Mouse (Mus musculus): Measurements from ENCODE around the gene Ascc1. TPM values are rescaled to one million over a fixed set of nuclear protein-coding genes. Genes with fewer than 3 reads are reported as not detected.

The Ascc1 gene
- polyA plus RNA-seq, 1 experiment from 2014 or later, result 44.1 TPM

GRCm38 (mm10) chr10:59965362-59965695 lies 37.3 kb upstream of the Ascc1 start:
- H3K4me1 ChIP-seq (ENCODE audit: control insufficient read depth, insufficient read depth, low read length), result peaks cover 40% of the 10 kb centered on the region
- ATAC-seq (replicated peaks; ENCODE audit: extremely low read depth, insufficient read depth, low FRiP score), result no peak
- H3K9ac ChIP-seq (ENCODE audit: low read length), result peak overlapping the region; percentile 61
- WGBS, result 20% methylated on average over 9 of the region's 9 CpGs
- peak overlapping the region; percentile 57 for H3K4me2 ChIP-seq (ENCODE audit: low read depth, low read length)
- no peak overlapping the region for H3K4me3 ChIP-seq (ENCODE audit: low read length)
- no peaks in the 10 kb centered on the region for H3K27me3 ChIP-seq (ENCODE audit: control insufficient read depth, insufficient read depth, low read length)
- no peaks in the 10 kb centered on the region for H3K9me3 ChIP-seq (replicated peaks; ENCODE audit: control insufficient read depth, low read length)
- peak overlapping the region; percentile 89 for H3K27ac ChIP-seq (ENCODE audit: low read length)
- no peaks in the 10 kb centered on the region for H3K36me3 ChIP-seq (ENCODE audit: control insufficient read depth, insufficient read depth)

DNA sequence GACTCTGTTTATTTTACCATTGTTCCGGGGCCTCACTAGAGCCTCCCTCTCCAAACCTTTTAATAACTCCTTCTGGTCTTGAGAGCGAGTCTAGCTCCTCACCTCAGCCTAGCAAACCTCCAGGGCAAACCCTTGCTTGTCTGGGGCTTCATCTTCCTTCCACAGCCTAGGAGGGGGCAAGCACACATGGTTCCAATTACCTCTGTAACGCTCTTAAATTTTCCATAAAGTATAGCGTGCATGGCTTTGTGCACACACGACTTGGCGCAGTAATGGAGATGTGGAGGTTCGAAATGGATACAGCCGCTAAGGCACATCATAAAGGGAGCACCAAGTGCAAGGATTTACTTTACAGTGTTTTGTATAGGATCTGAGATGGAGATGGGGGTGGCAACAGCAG lies 36.8 kb upstream of the Ascc1 start:
- H3K27ac ChIP-seq (ENCODE audit: low read length), result peak overlapping the region; percentile 89
- WGBS, result 81% methylated on average over 8 of the region's 8 CpGs
- no peaks in the 10 kb centered on the region for H3K9me3 ChIP-seq (replicated peaks; ENCODE audit: control insufficient read depth, low read length)
- no peak for ATAC-seq (replicated peaks; ENCODE audit: extremely low read depth, insufficient read depth, low FRiP score)
- peak overlapping the region; percentile 61 for H3K9ac ChIP-seq (ENCODE audit: low read length)
- no peak overlapping the region for H3K4me3 ChIP-seq (ENCODE audit: low read length)
- no peaks in the 10 kb centered on the region for H3K36me3 ChIP-seq (ENCODE audit: control insufficient read depth, insufficient read depth)
- no peaks in the 10 kb centered on the region for H3K27me3 ChIP-seq (ENCODE audit: control insufficient read depth, insufficient read depth, low read length)
- H3K4me2 ChIP-seq (ENCODE audit: low read depth, low read length), result no peak overlapping the region
- peaks cover 45% of the 10 kb centered on the region for H3K4me1 ChIP-seq (ENCODE audit: control insufficient read depth, insufficient read depth, low read length)

DNA sequence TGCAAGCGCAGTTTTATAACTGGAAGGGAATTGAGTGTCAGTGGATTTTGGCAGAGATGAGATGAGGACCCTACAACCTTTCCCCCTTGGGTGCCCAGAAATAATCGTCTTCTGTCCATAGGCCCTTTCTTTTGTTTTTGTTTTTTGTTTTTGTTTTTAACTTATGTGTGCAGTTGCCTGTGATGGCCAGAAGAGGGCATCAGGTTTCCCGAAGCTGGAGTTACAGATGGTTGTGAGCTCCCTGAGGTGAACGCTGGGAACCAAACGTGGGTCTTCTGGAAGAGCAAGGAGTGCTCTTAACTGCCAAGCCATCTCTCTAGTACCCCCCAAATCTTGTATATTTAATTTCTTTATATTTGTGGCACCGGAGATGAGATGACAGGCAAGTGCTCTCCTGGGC lies 35.9 kb upstream of the Ascc1 start:
- Histone ChIP-seq H3K36me3 (ENCODE audit: control insufficient read depth, insufficient read depth) (no peaks in the 10 kb centered on the region), H3K9me3 (replicated peaks; ENCODE audit: control insufficient read depth, low read length) (no peaks in the 10 kb centered on the region), H3K27me3 (ENCODE audit: control insufficient read depth, insufficient read depth, low read length) (no peaks in the 10 kb centered on the region), H3K4me1 (ENCODE audit: control insufficient read depth, insufficient read depth, low read length) (peaks cover 51% of the 10 kb centered on the region), H3K27ac (ENCODE audit: low read length) (no peak overlapping the region), H3K4me3 (ENCODE audit: low read length) (no peak overlapping the region), H3K4me2 (ENCODE audit: low read depth, low read length) (no peak overlapping the region), H3K9ac (ENCODE audit: low read length) (no peak overlapping the region)
- 90% methylated on average over 6 of the region's 6 CpGs for WGBS
- ATAC-seq (replicated peaks; ENCODE audit: extremely low read depth, insufficient read depth, low FRiP score), result no peak

DNA sequence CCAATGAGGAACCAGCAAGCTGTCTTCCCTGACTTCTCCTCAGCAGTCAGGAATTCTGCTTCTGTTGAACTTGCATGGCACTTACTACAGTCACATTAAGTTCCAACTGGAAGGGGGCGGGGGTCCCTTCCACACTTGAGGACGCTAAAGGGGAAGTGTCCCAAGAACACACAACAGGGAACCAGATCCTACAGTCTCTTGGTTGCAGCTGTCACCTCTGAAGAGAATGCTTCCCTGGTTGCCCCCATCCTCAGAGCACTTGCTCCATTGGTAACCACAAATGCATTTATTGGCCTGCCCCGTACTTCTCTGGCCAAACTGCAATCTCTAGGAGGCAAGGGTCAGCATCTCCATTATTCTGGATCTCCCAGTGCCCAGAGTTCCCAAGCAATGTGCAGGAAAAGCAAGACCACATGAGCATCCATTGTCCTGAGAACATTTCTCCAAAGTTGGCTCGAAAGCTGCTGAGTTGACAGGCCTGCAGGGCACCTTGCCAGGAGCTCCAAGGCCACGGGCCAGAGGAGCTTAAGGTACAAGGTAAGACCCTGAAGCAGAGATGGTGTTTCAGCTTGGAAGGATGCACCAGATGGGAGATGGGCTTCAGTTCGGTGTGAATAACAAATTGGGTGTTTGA lies 35.2 kb upstream of the Ascc1 start:
- Histone ChIP-seq H3K27me3 (ENCODE audit: control insufficient read depth, insufficient read depth, low read length) (no peaks in the 10 kb centered on the region), H3K27ac (ENCODE audit: low read length) (peak overlapping the region; percentile 30), H3K4me2 (ENCODE audit: low read depth, low read length) (no peak overlapping the region), H3K4me3 (ENCODE audit: low read length) (no peak overlapping the region), H3K36me3 (ENCODE audit: control insufficient read depth, insufficient read depth) (no peaks in the 10 kb centered on the region), H3K9me3 (replicated peaks; ENCODE audit: control insufficient read depth, low read length) (no peaks in the 10 kb centered on the region), H3K9ac (ENCODE audit: low read length) (no peak overlapping the region; the same call in 1 of the 2 replicates), H3K4me1 (ENCODE audit: control insufficient read depth, insufficient read depth, low read length) (peaks cover 55% of the 10 kb centered on the region)
- ATAC-seq (replicated peaks; ENCODE audit: extremely low read depth, insufficient read depth, low FRiP score), result no peak
- WGBS, result 60% methylated on average over 6 of the region's 6 CpGs

GRCm38 (mm10) chr10:59969821-59970449 lies 32.7 kb upstream of the Ascc1 start:
- no peaks in the 10 kb centered on the region for H3K27me3 ChIP-seq (ENCODE audit: control insufficient read depth, insufficient read depth, low read length)
- peak; percentile 39 for ATAC-seq (replicated peaks; ENCODE audit: extremely low read depth, insufficient read depth, low FRiP score)
- H3K36me3 ChIP-seq (ENCODE audit: control insufficient read depth, insufficient read depth), result no peaks in the 10 kb centered on the region
- WGBS, result under 1% methylated on average over 25 of the region's 25 CpGs
- peak overlapping the region; percentile 85 for H3K9ac ChIP-seq (ENCODE audit: low read length)
- peak overlapping the region; percentile 87 for H3K4me2 ChIP-seq (ENCODE audit: low read depth, low read length)
- peak overlapping the region; percentile 98 for H3K27ac ChIP-seq (ENCODE audit: low read length)
- H3K4me3 ChIP-seq (ENCODE audit: low read length), result peak overlapping the region; percentile 60
- no peaks in the 10 kb centered on the region for H3K9me3 ChIP-seq (replicated peaks; ENCODE audit: control insufficient read depth, low read length)
- H3K4me1 ChIP-seq (ENCODE audit: control insufficient read depth, insufficient read depth, low read length), result peaks cover 64% of the 10 kb centered on the region

GRCm38 (mm10) chr10:59970450-59971062 lies 32.0 kb upstream of the Ascc1 start:
- Histone ChIP-seq H3K27ac (ENCODE audit: low read length) (peak overlapping the region; percentile 98), H3K4me3 (ENCODE audit: low read length) (peak overlapping the region; percentile 60), H3K36me3 (ENCODE audit: control insufficient read depth, insufficient read depth) (no peaks in the 10 kb centered on the region), H3K9me3 (replicated peaks; ENCODE audit: control insufficient read depth, low read length) (no peaks in the 10 kb centered on the region), H3K9ac (ENCODE audit: low read length) (peak overlapping the region; percentile 85), H3K4me1 (ENCODE audit: control insufficient read depth, insufficient read depth, low read length) (peaks cover 63% of the 10 kb centered on the region), H3K4me2 (ENCODE audit: low read depth, low read length) (peak overlapping the region; percentile 87), H3K27me3 (ENCODE audit: control insufficient read depth, insufficient read depth, low read length) (no peaks in the 10 kb centered on the region)
- no peak for ATAC-seq (replicated peaks; ENCODE audit: extremely low read depth, insufficient read depth, low FRiP score)
- 22% methylated on average over 6 of the region's 6 CpGs for WGBS

- no peaks in the 10 kb centered on the region for H3K9me3 ChIP-seq (replicated peaks; ENCODE audit: control insufficient read depth, low read length)
- H3K36me3 ChIP-seq (ENCODE audit: control insufficient read depth, insufficient read depth), result no peaks in the 10 kb centered on the region
- no peak overlapping the region for H3K4me3 ChIP-seq (ENCODE audit: low read length)
- H3K9ac ChIP-seq (ENCODE audit: low read length), result no peak overlapping the region
- WGBS, result 89% methylated on average over 8 of the region's 8 CpGs
- no peaks in the 10 kb centered on the region for H3K27me3 ChIP-seq (ENCODE audit: control insufficient read depth, insufficient read depth, low read length)
- H3K4me1 ChIP-seq (ENCODE audit: control insufficient read depth, insufficient read depth, low read length), result peaks cover 59% of the 10 kb centered on the region
- no peak overlapping the region for H3K4me2 ChIP-seq (ENCODE audit: low read depth, low read length)
- no peak overlapping the region for H3K27ac ChIP-seq (ENCODE audit: low read length)
- ATAC-seq (replicated peaks; ENCODE audit: extremely low read depth, insufficient read depth, low FRiP score), result no peak
These were observed 30.8 kb upstream of the Ascc1 start for GRCm38 (mm10) chr10:59971813-59972212.

DNA sequence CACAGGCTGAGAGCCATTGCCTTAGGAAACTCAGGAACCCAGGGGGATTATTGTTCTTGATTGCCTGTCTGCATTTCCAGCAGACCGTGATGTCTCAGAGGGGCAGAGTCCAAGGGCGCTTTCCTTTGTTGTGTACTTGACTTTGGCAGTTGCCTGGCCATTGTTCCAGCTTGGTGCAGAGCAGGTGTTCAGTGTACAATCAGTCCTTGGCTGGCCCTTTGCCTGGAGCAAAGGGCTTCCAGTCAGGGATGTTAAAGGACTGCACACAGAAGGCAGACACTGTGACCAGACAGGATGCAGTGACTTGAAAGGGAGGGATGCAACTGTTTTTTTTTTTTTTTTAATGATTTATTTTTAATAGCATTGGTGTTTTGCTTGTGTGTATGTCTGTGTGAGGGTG lies 30.1 kb upstream of the Ascc1 start:
- no peak overlapping the region for H3K4me2 ChIP-seq (ENCODE audit: low read depth, low read length)
- ATAC-seq (replicated peaks; ENCODE audit: extremely low read depth, insufficient read depth, low FRiP score), result no peak
- H3K27ac ChIP-seq (ENCODE audit: low read length), result peak overlapping the region; percentile 1; the same call in 1 of the 2 replicates
- H3K36me3 ChIP-seq (ENCODE audit: control insufficient read depth, insufficient read depth), result no peaks in the 10 kb centered on the region
- H3K4me3 ChIP-seq (ENCODE audit: low read length), result no peak overlapping the region
- no peak overlapping the region for H3K9ac ChIP-seq (ENCODE audit: low read length)
- H3K4me1 ChIP-seq (ENCODE audit: control insufficient read depth, insufficient read depth, low read length), result peaks cover 55% of the 10 kb centered on the region
- 39% methylated on average over 2 of the region's 2 CpGs for WGBS
- no peaks in the 10 kb centered on the region for H3K27me3 ChIP-seq (ENCODE audit: control insufficient read depth, insufficient read depth, low read length)
- H3K9me3 ChIP-seq (replicated peaks; ENCODE audit: control insufficient read depth, low read length), result no peaks in the 10 kb centered on the region

GRCm38 (mm10) chr10:59972999-59973398 lies 29.6 kb upstream of the Ascc1 start:
- WGBS, result 91% methylated on average over 6 of the region's 6 CpGs
- peaks cover 57% of the 10 kb centered on the region for H3K4me1 ChIP-seq (ENCODE audit: control insufficient read depth, insufficient read depth, low read length)
- no peak for ATAC-seq (replicated peaks; ENCODE audit: extremely low read depth, insufficient read depth, low FRiP score)
- H3K27me3 ChIP-seq (ENCODE audit: control insufficient read depth, insufficient read depth, low read length), result no peaks in the 10 kb centered on the region
- H3K9ac ChIP-seq (ENCODE audit: low read length), result no peak overlapping the region
- no peak overlapping the region for H3K4me2 ChIP-seq (ENCODE audit: low read depth, low read length)
- no peaks in the 10 kb centered on the region for H3K36me3 ChIP-seq (ENCODE audit: control insufficient read depth, insufficient read depth)
- peak overlapping the region; percentile 1; the same call in 1 of the 2 replicates for H3K27ac ChIP-seq (ENCODE audit: low read length)
- no peaks in the 10 kb centered on the region for H3K9me3 ChIP-seq (replicated peaks; ENCODE audit: control insufficient read depth, low read length)
- no peak overlapping the region for H3K4me3 ChIP-seq (ENCODE audit: low read length)
